Mouse (Mus musculus) kidney, postnatal 14 days (tissue): Measurements from ENCODE around the gene Polr2e.

Experiments used
- DNase-seq: peaks from one replicate; pipeline ENCODE4 v3.0.0; 2022; ENCODE audit warnings: mixed read lengths

Gene Polr2e

GRCm38 (mm10) chr10:79986963-79987362, 52.6 kb downstream of the Polr2e start:
- DNase-seq = peak; percentile 90

GRCm38 (mm10) chr10:79986232-79986878, 53.2 kb downstream of the Polr2e start:
- DNase-seq = no peak
